Mouse (Mus musculus) neural tube, embryonic 13.5 days (tissue): ENCODE measurements around the gene Pla2g2c. TPM values are rescaled to one million over a fixed set of nuclear protein-coding genes. Genes with fewer than 3 reads are reported as not detected.

ENCODE experiments used
- ATAC-seq: fragments of 200-750 bp; cut with Nextera tagmentation; 2 replicates; pipeline ENCODE4 v1.8.0; 2017; ENCODE audit warnings: low read depth, mild to moderate bottlenecking, moderate TSS enrichment, moderate library complexity
- H3K27ac ChIP-seq: fragments of 300-500 bp; sonication (generic); replicated peaks from 2 replicates; pipeline ENCODE4 v1.5.1; 2015; ENCODE audit warnings: moderate library complexity, mild to moderate bottlenecking, inconsistent platforms
- H3K27me3 ChIP-seq: fragments of 300-500 bp; sonication (generic); 2 replicates; pipeline ENCODE4 v1.6.1; 2015; ENCODE audit warnings: mild to moderate bottlenecking, inconsistent platforms
- H3K36me3 ChIP-seq: fragments of 300-500 bp; sonication (generic); 2 replicates; pipeline ENCODE4 v1.6.1; 2015; ENCODE audit warnings: mild to moderate bottlenecking, inconsistent platforms
- H3K4me1 ChIP-seq: fragments of 300-500 bp; sonication (generic); replicated peaks from 2 replicates; pipeline ENCODE4 v1.6.1; 2015; ENCODE audit warnings: inconsistent platforms
- H3K4me2 ChIP-seq: fragments of 300-500 bp; sonication (generic); 2 replicates; pipeline ENCODE4 v1.6.1; 2015; ENCODE audit warnings: inconsistent platforms, mild to moderate bottlenecking, moderate library complexity
- H3K4me3 ChIP-seq: fragments of 300-500 bp; sonication (generic); 2 replicates; pipeline ENCODE4 v1.5.1; 2015; ENCODE audit warnings: mild to moderate bottlenecking, inconsistent platforms
- H3K9ac ChIP-seq: fragments of 300-500 bp; sonication (generic); 2 replicates; pipeline ENCODE4 v1.6.1; 2015; ENCODE audit warnings: moderate library complexity, mild to moderate bottlenecking, inconsistent platforms
- H3K9me3 ChIP-seq: fragments of 300-500 bp; sonication (generic); 2 replicates; pipeline ENCODE4 v1.6.1; 2016; ENCODE audit warnings: inconsistent platforms
- WGBS: fragments of 180-500 bp; shearing (Covaris S2); methylation state at CpG from one replicate; pipeline ENCODE4 v1.1.7; 2015; 5-methylcytosine and 5-hydroxymethylcytosine counted together
- polyA plus RNA-seq: library from polyadenylated mRNA; unstranded; fragments of >200 nt; fragmentation: Nextera tagmentation; extraction: Ambion mirVana; gene quantifications from 2 replicates; pipeline ENCODE4 v1.2.1, GENCODE M21; 2015

The Pla2g2c gene
- 0.39 and 0.84 TPM in 2 replicates for polyA plus RNA-seq

- Histone ChIP-seq H3K9me3 (no peaks in the 10 kb centered on the region), H3K4me2 (peak within 1 kb of the TSS; percentile 63), H3K4me1 (peaks cover 29% of the 10 kb centered on the region), H3K4me3 (peak within 1 kb of the TSS; percentile 30), H3K9ac (peak within 1 kb of the TSS; percentile 59), H3K27me3 (no peaks in the 10 kb centered on the region; the same call in 1 of the 2 replicates), H3K27ac (peak within 1 kb of the TSS; percentile 64), H3K36me3 (no peaks in the 10 kb centered on the region)
- 55% methylated on average over 18 of the region's 18 CpGs for WGBS
- ATAC-seq, result 0 out of 2 replicates have a peak, but pooled peaks have one; percentile 9
Observed at GRCm38 (mm10) chr4:138724354-138725126, at the start of gene Pla2g2c. Gene Pla2g2c, plus strand, starts transcription at chr4:138724792.

- H3K9ac ChIP-seq, result no peak overlapping the region
- ATAC-seq, result no peak
- H3K9me3 ChIP-seq, result no peaks in the 10 kb centered on the region
- H3K4me2 ChIP-seq, result no peak overlapping the region
- H3K4me1 ChIP-seq, result peaks cover 13% of the 10 kb centered on the region
- H3K4me3 ChIP-seq, result no peak overlapping the region
- no peak overlapping the region for H3K27ac ChIP-seq
- WGBS, result 11% methylated on average over 16 of the region's 16 CpGs
- H3K36me3 ChIP-seq, result no peaks in the 10 kb centered on the region
- peaks cover 24% of the 10 kb centered on the region for H3K27me3 ChIP-seq
Observed at GRCm38 (mm10) chr4:138676480-138676879, 48.1 kb upstream of the Pla2g2c start.

- Histone ChIP-seq H3K36me3 (no peaks in the 10 kb centered on the region), H3K9ac (peak overlapping the region; percentile 50; the same call in 1 of the 2 replicates), H3K4me1 (peaks cover 10% of the 10 kb centered on the region), H3K27me3 (peaks cover 24% of the 10 kb centered on the region), H3K4me3 (peak overlapping the region; percentile 26), H3K4me2 (peak overlapping the region; percentile 48), H3K27ac (0 out of 2 replicates have a peak overlapping the region, but pooled peaks have one; percentile 53), H3K9me3 (no peaks in the 10 kb centered on the region)
- WGBS, result 22% methylated on average over 16 of the region's 16 CpGs
- peak; percentile 73 for ATAC-seq
Observed at GRCm38 (mm10) chr4:138677579-138677978, 47.0 kb upstream of the Pla2g2c start.

GRCm38 (mm10) chr4:138680124-138680523, 44.5 kb upstream of the Pla2g2c start:
- no peaks in the 10 kb centered on the region for H3K36me3 ChIP-seq
- H3K27ac ChIP-seq, result no peak overlapping the region
- peaks cover 18% of the 10 kb centered on the region for H3K4me1 ChIP-seq
- H3K9me3 ChIP-seq, result no peaks in the 10 kb centered on the region
- H3K27me3 ChIP-seq, result peaks cover 15% of the 10 kb centered on the region
- no peak overlapping the region for H3K9ac ChIP-seq
- no peak overlapping the region for H3K4me3 ChIP-seq
- 70% methylated on average over 4 of the region's 4 CpGs for WGBS
- ATAC-seq, result no peak
- H3K4me2 ChIP-seq, result no peak overlapping the region

- Histone ChIP-seq H3K4me3 (no peak overlapping the region), H3K9me3 (no peaks in the 10 kb centered on the region), H3K27me3 (no peaks in the 10 kb centered on the region), H3K27ac (peak overlapping the region; percentile 86), H3K9ac (no peak overlapping the region), H3K36me3 (no peaks in the 10 kb centered on the region), H3K4me2 (no peak overlapping the region), H3K4me1 (peaks cover 20% of the 10 kb centered on the region)
- peak; percentile 54; the same call in 1 of the 2 replicates for ATAC-seq
- 28% methylated on average over 2 of the region's 2 CpGs for WGBS
Observed at GRCm38 (mm10) chr4:138682760-138683159, 41.8 kb upstream of the Pla2g2c start.

GRCm38 (mm10) chr4:138685813-138686212, 38.8 kb upstream of the Pla2g2c start:
- Histone ChIP-seq H3K9ac (no peak overlapping the region), H3K4me2 (no peak overlapping the region), H3K27ac (no peak overlapping the region), H3K9me3 (no peaks in the 10 kb centered on the region), H3K4me1 (peaks cover 43% of the 10 kb centered on the region), H3K36me3 (no peaks in the 10 kb centered on the region), H3K27me3 (peaks cover 13% of the 10 kb centered on the region), H3K4me3 (no peak overlapping the region)
- no peak for ATAC-seq
- 91% methylated on average over 6 of the region's 6 CpGs for WGBS

GRCm38 (mm10) chr4:138689094-138689512, 35.5 kb upstream of the Pla2g2c start:
- Histone ChIP-seq H3K4me1 (peaks cover 64% of the 10 kb centered on the region), H3K27ac (peak overlapping the region; percentile 52), H3K4me3 (no peak overlapping the region), H3K27me3 (peaks cover 22% of the 10 kb centered on the region), H3K36me3 (no peaks in the 10 kb centered on the region), H3K4me2 (no peak overlapping the region), H3K9ac (peak overlapping the region; percentile 10; the same call in 1 of the 2 replicates), H3K9me3 (no peaks in the 10 kb centered on the region)
- WGBS, result 7% methylated on average over 3 of the region's 3 CpGs
- 0 out of 2 replicates have a peak, but pooled peaks have one; percentile 37 for ATAC-seq

- no peak for ATAC-seq
- no peak overlapping the region for H3K4me3 ChIP-seq
- no peaks in the 10 kb centered on the region for H3K36me3 ChIP-seq
- H3K27me3 ChIP-seq, result peaks cover 22% of the 10 kb centered on the region
- WGBS, result 4% methylated on average over 4 of the region's 4 CpGs
- no peaks in the 10 kb centered on the region for H3K9me3 ChIP-seq
- no peak overlapping the region for H3K9ac ChIP-seq
- H3K4me1 ChIP-seq, result peaks cover 66% of the 10 kb centered on the region
- H3K27ac ChIP-seq, result no peak overlapping the region
- H3K4me2 ChIP-seq, result no peak overlapping the region
Observed at GRCm38 (mm10) chr4:138690561-138690960, 34.0 kb upstream of the Pla2g2c start.

GRCm38 (mm10) chr4:138691443-138692181, 33.0 kb upstream of the Pla2g2c start:
- H3K9ac ChIP-seq, result no peak overlapping the region
- 0 out of 2 replicates have a peak overlapping the region, but pooled peaks have one; percentile 24 for H3K27ac ChIP-seq
- WGBS, result 11% methylated on average over 19 of the region's 19 CpGs

GRCm38 (mm10) chr4:138693043-138693692, 31.4 kb upstream of the Pla2g2c start:
- no peak for ATAC-seq
- WGBS, result 16% methylated on average over 12 of the region's 12 CpGs
- H3K9me3 ChIP-seq, result no peaks in the 10 kb centered on the region
- H3K27ac ChIP-seq, result 0 out of 2 replicates have a peak overlapping the region, but pooled peaks have one; percentile 6
- H3K27me3 ChIP-seq, result peaks cover 26% of the 10 kb centered on the region
- no peak overlapping the region for H3K9ac ChIP-seq
- H3K36me3 ChIP-seq, result no peaks in the 10 kb centered on the region
- H3K4me3 ChIP-seq, result no peak overlapping the region
- no peak overlapping the region for H3K4me2 ChIP-seq
- peaks cover 74% of the 10 kb centered on the region for H3K4me1 ChIP-seq

More at GRCm38 (mm10) chr4:138691443-138692181, 33.0 kb upstream of the Pla2g2c start:
- H3K9me3 ChIP-seq, result no peaks in the 10 kb centered on the region
- no peaks in the 10 kb centered on the region for H3K36me3 ChIP-seq
- no peak overlapping the region for H3K4me3 ChIP-seq
- H3K27me3 ChIP-seq, result peaks cover 24% of the 10 kb centered on the region
- H3K4me2 ChIP-seq, result no peak overlapping the region
- peaks cover 66% of the 10 kb centered on the region for H3K4me1 ChIP-seq
- no peak for ATAC-seq

- WGBS, result 6% methylated on average over 7 of the region's 7 CpGs
- no peak overlapping the region for H3K9ac ChIP-seq
- H3K27ac ChIP-seq, result no peak overlapping the region
- peaks cover 38% of the 10 kb centered on the region for H3K4me1 ChIP-seq
- no peak overlapping the region for H3K4me2 ChIP-seq
- peaks cover 8% of the 10 kb centered on the region; the same call in 1 of the 2 replicates for H3K27me3 ChIP-seq
- no peaks in the 10 kb centered on the region for H3K9me3 ChIP-seq
- ATAC-seq, result no peak
- H3K4me3 ChIP-seq, result no peak overlapping the region
- H3K36me3 ChIP-seq, result no peaks in the 10 kb centered on the region
Observed at GRCm38 (mm10) chr4:138696720-138697119, 27.9 kb upstream of the Pla2g2c start.
